Mouse (Mus musculus) liver, postnatal 0 days (tissue): Measurements from ENCODE around the gene Rnf207.

Source experiments
- CTCF ChIP-seq: sonication (generic); IDR thresholded peaks from 2 replicates; pipeline ENCODE4 v1.5.1; 2016; ENCODE audit warnings: antibody characterized with exemption, low read depth
- EP300 ChIP-seq: IDR thresholded peaks from 2 replicates; pipeline ENCODE4 v1.6.1; 2016; ENCODE audit warnings: antibody characterized with exemption, low read depth, mild to moderate bottlenecking

GRCm38 (mm10) chr4:152340584-152341284 is 21.9 kb upstream of the Rnf207 start:
- TF ChIP-seq CTCF (no peak), EP300 (no peak)
